Mouse (Mus musculus): ENCODE results near the gene Nkx6-2.

Gene Nkx6-2

DNA sequence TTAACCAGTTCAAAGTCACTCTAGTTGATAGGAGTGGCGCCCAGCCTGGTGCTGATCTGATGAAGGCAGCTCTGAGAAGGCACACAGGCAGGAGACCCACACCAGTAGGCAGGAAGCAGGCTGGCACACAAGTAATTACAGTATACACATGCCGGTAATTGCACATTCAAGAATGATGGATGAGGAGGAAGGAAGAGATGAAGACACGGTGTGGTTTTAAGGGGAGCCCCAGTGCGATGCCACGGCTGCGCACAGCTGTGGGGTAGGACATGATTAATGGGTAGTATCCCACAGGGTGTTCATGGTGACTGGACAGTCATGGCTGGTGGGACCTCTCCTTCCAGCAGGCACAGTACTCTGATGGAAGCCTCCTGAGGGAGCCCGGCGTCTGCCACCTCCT lies 16.1 kb downstream of the Nkx6-2 start:
- DNase-seq (ENCODE audit: low spot score): no peak

DNA sequence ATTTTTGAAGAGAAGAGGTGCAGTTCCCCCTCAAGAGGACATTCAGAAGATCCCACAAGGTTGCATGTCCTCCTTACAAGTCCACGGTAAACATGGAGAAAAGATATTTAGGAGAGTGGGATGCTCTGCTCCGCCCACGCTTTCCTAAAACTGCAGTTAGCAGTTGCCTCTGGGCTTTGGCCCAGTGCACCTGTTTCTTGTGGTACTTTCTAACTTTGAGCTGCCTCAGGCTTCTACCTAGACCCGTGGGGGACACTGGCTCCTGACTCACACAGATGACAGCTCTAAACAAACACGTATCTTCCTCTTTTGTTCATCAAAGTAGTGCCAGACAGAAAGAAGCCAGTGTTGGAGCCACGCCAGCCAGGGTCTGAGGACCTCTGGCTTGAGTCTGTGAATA lies 16.6 kb downstream of the Nkx6-2 start:
- no peak for DNase-seq (ENCODE audit: low spot score)

DNA sequence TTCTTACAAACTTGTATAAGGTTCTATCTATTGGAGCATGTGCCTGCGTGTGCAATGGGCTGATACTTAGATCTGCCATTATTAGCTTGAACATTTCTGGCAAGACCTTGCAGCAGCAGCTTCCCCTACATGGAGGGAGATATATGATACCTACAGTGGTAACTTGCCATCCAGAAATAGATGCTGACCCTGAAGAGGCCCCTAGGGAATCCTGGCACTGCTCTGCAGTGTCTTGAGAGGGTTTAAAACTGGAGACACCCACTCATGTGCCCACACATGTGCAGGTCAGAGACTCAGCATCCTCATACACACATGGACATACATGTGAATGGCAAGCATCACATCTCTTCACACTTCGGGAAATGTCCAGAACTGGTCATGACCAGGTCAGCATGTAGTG lies 18.4 kb downstream of the Nkx6-2 start:
- no peak for DNase-seq (ENCODE audit: low spot score)

DNA sequence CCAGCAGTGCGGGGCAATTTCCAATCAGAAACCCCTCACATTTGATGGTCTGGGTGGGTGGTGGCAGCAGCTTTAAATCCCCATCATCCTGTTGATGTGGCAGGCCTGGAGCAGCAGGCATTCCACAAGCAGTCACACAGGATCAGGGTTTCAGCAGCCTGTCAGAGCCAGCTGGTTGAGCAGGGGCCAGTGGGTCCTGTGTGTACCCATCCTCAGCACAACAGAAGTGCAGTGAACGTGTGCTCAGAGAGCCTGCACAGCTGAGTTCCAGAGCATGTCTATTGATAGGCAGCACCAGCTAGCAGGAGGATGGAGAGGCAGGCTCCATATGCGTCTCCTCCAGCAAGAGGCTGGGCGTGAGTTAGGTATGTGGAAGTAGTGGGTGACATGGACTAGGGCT lies 19.2 kb downstream of the Nkx6-2 start:
- no peak for DNase-seq (ENCODE audit: low spot score)

DNA sequence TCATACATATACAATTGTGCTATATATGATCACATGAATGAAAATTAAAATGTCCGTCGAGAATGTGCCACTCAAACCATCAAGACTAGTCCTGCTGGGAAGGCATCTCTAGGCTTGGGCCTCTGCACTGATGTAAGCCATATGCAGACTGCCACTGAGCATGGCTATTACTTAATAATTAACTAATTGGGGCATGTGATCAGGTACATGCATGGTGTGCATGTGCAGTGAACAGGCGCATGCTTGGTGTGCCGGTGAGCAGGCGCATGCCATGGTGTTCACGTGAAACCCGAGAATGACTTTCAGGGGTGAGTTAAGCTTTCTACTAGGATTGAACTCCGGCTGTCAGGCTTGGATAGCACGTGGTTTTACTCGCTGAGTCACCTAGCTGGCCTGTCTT lies 22.9 kb downstream of the Nkx6-2 start:
- DNase-seq (ENCODE audit: low spot score): no peak

DNA sequence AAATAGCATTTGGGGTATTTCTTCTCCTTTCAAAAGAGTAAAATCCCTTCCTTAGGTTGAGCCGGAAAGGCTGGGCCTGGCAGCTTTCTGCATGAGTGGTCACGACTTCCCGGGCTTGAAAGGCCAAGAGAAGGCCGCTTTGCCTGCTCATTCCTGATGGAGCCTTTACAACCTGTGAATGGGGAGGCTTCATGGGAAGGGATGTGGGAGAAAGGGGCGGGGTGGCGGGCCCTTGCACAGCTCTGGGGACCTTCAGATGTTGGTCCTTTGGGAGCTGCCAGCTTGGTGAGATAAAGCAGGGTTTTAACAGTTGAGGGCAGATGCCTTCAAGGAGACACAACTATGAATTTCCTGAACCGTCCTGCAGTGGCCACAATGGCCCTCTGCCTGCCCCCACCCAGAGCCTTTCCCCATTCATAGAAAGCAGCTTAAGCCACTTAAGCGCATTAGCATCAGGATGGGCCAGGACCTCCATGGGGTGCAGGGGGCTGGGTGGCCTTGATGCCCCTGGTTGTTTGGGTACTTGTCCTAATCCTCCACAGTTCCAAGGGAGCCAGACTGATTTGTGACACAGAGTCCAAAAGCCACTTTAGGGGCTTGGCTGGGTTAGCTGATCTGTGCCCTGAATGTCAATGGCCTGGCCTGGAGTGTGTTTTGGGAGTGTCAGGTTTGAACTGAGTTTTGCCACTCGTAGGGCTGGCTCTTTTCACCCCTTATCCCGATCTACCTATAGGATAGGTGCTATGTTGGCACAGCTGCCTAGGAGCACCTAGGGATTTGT lies 25.7 kb downstream of the Nkx6-2 start:
- DNase-seq (ENCODE audit: low spot score): no peak

DNA sequence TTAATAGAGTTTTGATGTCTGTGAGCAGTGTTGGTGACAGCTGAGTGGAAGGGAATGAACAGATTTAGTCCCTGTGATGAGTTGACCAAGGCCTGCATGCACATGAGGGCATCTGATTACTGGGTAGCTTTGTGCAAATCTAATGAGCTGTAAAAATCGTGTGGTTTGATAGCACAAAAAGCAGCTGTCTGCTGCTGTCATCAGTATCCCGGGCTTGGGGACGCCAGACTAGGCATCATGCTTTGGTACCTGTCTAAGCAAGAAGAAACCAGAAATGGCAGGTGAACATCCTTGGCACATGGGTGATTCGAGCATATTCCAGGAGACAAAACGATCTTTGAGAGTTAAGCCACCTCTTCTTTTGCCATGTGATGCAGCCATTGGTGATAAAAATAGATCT lies 26.3 kb downstream of the Nkx6-2 start:
- no peak for DNase-seq (ENCODE audit: low spot score)

DNA sequence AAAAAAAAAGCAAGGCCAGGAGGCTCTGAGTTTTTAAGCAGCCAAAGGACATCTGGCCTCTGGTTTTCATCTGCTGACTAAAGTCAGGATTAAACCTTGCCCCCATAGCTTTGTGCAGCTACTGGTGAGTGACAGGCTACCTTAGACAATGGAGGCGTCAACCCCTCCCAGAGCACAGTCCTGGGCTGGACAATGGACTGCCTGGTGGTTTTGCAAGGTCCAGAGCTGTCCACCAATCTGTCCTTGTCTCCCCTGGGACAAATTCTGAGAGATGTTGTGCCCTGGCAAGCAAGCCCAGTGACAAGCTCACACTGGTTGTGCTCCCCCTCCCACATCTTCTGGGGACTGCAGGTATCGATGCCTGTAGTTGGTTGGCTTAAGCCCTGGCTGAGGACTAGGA lies 31.1 kb downstream of the Nkx6-2 start:
- no peak for DNase-seq (ENCODE audit: low spot score)

DNA sequence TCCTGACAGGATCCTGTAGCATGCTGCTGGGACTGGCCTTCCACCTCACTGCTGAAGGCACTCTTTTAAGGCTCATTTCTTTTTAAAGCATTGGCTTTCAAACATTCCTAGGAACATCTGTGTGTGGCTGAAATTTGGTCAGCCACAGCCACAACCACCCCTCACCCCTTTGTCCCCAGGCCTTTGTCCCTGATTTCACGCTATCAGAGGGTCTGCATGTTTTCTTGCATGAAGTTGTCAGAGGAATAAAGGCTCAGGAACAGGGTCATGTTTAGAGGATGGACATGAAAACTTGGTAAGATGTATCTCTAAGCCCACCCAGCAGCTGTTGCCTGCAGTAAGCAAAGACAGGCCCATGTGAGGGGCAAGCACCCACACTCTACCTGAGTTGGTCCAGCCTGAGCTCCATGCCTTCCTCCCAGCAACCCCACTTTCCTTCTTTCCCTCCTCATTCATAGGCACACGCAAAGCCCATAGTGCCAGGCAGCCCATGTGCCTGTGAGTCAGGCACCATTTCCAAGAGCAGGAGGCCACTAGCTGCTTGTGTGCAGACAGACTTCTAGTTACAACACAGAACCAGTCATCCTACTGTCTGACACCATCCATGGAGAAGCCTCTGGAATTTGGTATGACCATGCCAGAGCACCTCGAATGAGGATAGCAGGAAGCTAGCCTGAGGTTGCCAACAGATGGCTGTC lies 32.4 kb downstream of the Nkx6-2 start:
- no peak for DNase-seq (ENCODE audit: low spot score)

DNA sequence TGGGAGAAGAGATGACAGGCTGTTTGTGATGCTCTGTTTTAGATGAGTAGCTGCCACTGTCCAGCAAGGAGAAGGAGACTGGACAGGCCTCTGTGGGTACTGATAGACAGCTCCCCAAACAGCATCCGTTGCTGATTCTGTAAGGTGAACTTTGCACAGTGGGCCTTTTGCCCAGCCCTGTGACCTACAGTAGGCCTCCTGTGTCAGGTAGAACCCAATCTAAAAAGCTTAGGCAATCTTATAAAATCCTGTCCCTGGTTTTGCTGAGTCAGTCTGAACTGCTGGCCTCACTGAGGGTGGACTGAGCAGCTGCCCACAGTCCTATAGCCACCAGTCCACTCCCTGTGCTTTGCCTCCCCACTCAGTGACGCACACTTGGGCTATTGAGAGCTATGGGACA lies 35.3 kb downstream of the Nkx6-2 start:
- DNase-seq (ENCODE audit: low spot score): no peak

DNA sequence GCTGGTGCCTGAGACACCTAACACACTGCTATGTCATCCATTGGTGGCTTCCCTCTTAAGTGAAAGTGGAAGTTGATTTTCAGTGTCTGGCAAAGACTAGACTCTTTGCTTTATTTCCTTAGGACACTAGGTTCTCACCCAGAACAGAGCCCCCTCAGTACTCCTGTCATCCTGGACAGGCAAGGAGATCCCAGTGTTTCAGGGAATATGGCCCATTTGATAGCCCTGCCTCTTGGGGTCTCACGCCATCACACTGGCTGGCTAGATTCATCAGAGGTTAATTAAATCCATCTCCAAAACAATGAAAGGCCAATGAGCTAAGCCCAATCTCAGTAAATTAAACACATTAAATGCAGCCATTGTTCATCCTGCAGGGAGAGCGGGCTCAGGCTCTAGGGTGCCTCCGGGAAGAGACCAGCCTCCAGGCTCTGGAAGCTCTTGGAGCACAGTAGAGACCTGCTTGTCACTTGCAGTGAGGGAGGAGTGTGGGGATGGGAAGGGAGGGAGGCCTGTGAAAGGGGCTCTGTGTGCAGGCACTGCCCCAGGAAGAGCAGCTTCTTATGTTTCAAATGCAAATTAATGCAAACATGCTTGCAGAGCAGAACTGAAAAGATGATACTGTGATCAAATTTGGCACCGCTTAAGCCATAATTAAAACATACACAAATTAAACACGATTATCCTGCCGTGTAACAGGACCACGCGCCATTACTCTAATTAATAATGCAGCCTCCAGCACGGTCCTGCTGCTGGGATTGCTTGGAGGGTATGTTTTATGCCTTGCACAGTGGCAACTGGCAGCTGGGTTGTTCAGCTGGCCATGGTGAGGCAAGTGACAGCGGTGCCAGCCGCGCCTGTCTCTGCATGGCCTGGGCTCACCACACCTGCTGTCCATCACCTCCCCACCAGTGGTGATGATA lies 37.6 kb downstream of the Nkx6-2 start:
- no peak for DNase-seq (ENCODE audit: low spot score)

DNA sequence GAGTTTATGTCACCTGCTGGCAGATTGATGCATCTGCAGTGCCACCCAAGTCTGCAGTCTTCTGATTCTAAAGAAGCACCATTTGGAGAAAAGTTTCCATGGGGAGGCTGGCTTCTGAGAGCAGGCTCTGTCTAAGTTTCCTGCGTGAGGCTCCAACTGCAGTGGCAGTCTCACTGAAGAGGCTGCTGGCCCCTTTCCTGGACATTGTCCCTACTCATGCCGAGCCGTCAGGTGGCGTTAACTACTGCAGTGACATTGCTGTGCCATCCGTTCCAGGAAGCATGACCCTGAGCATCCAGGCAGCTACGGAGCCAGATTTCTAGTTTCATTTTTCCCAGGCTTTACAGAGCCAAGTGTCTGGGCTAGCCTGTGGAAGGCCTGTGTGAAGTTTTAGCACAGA lies 41.2 kb downstream of the Nkx6-2 start:
- DNase-seq (ENCODE audit: low spot score): no peak

DNA sequence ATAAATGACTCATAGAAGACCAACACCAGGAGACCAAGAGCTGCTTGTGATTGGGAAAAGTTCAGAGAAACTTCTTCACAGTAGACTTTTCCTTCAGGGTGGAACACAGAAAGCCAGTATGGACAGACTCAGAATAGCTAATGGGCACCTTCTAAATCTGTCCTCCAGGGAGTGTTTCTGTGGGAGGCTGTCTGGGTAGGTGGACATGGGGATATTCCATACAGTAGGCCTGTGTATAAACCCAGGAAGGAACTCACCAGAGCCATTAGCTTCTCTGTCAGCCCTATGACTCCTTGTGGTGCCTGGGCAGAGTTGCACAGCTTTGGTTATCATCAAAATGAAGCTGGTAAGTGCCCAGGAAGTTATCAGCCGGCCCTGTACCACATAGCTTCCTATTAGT lies 42.0 kb downstream of the Nkx6-2 start:
- no peak for DNase-seq (ENCODE audit: low spot score)

DNA sequence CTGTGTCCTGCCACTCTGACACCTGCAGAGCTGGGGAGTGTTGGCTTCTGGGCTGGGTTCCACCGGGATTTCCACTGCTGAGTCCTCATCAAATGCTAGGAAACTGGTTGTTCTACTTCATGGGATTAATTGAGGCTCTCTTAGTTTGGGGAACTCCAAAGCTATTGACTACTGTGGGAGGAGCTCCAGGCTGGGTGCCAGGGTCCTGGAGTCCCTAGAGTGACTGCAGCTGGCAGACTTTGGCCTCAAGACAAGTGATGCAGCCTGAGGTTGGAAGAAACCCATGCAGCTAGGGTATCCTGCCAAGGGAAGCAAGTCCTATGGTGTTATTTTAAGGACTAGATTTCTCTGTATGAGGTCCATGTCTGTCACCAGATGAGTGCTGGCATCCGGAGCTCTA lies 44.1 kb downstream of the Nkx6-2 start:
- DNase-seq (ENCODE audit: low spot score): no peak

DNA sequence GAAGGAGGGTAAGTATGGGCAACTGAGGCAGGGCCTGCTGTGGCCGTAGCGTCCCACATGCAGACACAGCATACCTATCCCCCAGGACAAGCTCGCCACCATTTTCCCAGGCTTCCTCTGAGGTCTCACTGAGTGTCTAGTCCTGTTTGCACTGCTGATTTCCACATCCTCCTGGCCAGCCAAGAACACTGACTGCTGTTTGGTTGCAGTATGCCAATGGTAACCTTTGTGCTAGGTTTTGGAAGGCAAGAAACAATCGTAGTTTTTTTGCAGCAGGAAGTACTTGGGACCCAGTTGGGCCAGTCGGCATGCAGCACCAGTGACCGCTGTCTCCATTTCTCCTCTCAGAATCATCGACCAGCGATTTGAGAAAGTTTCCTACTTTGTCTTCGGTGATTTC lies 44.8 kb downstream of the Nkx6-2 start:
- DNase-seq (ENCODE audit: low spot score): no peak

DNA sequence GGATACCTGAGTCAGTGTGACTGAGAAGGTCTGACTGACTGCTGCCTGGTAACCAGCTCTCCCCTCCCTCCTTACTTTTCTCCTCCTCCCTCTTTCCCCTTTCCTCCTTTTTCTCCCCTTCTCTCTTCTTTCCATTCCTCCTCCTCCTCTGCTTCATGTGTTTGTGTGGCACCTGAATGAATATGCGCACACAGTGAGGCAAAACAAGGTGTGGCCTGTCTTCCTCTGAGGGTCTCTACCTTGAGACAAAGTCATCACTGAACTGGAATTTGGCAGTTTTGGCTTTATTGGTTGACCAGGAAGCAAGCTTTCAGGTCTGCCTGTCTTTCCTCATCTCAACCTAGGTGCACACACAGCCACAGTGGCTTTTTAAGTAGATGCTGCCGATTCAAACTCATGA lies 45.8 kb downstream of the Nkx6-2 start:
- DNase-seq (ENCODE audit: low spot score): no peak

DNA sequence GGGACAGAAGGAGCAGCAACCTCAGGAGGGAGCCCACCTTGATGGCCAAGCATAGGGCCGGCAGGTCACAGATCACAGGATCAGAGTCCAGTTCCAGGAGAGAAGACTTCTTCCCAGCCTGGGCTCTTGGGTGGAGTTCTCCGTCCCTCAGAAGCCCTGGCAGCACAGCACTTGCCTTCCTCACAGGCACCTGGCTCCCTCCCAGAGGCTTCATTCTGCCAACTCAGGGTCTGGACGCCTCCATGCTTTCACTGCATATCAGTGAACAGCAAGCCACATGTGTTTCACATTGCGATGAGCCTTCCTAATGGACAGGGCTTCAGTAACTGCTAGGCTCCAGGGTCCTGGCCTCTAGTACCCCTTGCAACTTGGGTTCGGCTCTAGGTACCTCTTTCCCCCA lies 46.3 kb downstream of the Nkx6-2 start:
- DNase-seq (ENCODE audit: low spot score): no peak

DNA sequence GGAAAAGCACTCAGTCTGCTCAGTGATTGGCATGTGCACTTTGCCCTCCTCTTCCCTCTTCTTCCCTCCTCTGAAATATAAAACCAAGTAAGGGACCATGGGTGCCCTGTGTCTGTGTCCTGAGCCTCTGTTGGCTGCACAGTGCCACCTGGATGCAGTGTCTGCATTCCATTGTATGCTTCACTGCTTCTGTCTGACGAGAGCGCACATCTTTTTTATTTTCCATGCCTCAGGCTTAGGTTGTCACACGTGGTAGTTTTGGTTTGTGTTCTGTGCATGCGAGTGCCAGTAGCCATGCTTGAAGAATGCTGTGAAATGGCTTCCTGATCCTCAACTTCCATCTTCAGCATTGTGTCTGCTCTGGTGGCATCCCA lies 51.2 kb downstream of the Nkx6-2 start:
- no peak for DNase-seq (ENCODE audit: low spot score)

DNA sequence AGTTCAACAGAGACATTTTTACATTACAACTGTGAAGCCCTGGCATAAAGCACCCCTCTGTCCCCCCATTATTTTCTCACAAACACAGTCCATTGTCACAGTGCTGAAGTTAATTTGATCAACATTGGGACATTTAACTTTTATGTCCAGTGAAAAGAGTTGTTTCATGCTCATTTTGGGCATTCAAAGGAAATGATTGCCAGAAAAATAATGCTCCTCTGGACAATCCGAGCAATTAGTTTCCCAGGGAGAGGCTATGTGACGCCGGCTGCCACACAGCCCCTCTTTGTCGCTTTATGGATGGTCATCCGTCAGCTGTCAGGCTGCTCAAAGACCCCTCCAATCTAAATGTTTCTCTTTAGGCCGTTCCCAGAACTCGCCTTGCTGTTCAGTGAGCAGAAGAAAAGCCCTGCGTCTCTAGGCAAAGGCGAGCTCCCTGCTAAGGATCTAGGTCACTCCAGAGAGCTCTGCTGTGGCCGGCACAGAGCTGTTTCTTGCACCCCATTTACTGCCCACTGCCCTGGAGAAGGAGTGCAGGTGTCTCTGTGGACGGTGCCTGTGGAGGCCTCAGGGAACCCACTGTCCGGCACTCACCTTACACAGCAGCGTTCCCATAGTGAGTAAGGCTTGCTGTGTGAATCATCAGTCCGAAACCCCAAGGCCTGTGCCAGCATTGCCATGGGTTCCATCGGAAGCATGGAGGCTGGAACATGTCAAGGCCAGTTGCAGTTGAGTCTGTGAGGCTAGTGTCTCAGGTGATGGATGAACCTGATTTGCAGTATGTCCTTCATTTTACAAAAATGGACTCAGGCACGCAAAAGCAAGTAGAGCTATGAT lies 51.8 kb downstream of the Nkx6-2 start:
- DNase-seq (ENCODE audit: low spot score): no peak
